Mouse (Mus musculus) lung, adult 2 months (tissue): Measurements from ENCODE around the gene Gm20388.
A peak's percentile ranks its signal among the peaks of the same experiment; 100 is the strongest.

Experiments used
- CTCF ChIP-seq: fragments of 200-500 bp; IDR thresholded peaks from 2 replicates; pipeline ENCODE4 v1.5.1; 2011; ENCODE audit warnings: mild to moderate bottlenecking, low read length, control low read depth; ENCODE audit not compliant: insufficient read depth
- POLR2A ChIP-seq: fragments of 200-500 bp; IDR thresholded peaks from 2 replicates; pipeline ENCODE4 v1.6.1; 2011; ENCODE audit warnings: low read depth, mild to moderate bottlenecking, control low read depth, low read length, borderline replicate concordance; ENCODE audit errors: extremely low read depth

DNA sequence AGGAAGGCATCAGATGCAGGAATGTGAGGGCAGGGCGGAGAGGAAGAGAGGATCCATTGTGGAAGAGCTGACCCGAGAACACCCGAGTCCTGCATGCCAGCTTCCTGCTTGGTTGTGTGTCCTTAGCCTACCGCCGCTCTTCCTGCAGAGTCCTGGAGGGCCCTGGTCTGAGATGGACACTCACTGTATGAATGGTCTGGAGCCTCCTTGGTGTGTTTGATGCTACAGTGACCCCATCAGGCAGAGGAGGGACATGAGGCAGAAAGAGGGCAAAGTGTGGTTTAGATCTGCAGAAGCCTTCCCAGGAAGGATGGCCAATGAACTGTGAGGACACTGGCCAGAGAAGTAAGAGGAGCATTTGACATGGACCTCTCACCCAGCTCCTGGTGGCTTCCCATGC, 3244.5 kb downstream of the Gm20388 start:
- peak; percentile 72 for TF ChIP-seq CTCF
- TF ChIP-seq POLR2A: no peak
